Mouse (Mus musculus): ENCODE results near the gene Mutyh.

DNA sequence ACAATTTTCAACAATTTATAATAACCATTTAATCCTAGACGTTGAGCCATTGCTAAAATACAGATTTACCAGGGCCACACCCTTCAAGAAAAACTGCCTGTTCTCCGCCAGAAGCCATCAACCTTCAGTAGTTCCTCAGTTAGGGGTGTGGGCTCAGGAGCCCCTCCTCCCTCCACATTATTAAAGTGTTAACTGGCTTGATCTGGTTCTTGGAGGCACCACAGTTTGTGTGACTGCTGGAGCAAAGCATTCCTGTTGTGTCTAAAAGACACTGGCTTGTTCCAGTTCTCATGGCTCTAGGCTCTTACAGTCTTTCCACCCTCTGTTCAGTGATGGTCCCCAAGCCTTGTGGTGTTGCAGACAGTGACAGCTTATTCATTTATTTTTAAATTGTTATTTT, 27.0 kb upstream of the Mutyh start:
- TF ChIP-seq RAD21 (IDR thresholded peaks at IDR 0.05; ENCODE audit: low read depth, low read length): no peak
- TF ChIP-seq TAL1 (IDR thresholded peaks at IDR 0.05; ENCODE audit: low read length): no peak
- no peak for TF ChIP-seq RCOR1 (IDR thresholded peaks at IDR 0.05; ENCODE audit: low read depth, low read length)
- TF ChIP-seq CTCF (IDR thresholded peaks at IDR 0.05 in 2 of 3, conservative IDR thresholded peaks at IDR 0.05 in 1 of 3; ENCODE audit: control insufficient read depth in 1 of 3, insufficient read depth in 1 of 3, low read depth in 2 of 3, low read length in 3 of 3, poor library complexity in 1 of 3, severe bottlenecking in 1 of 3): no peak
- TF ChIP-seq POLR2AphosphoS2 (IDR thresholded peaks at IDR 0.05; ENCODE audit: low read length): no peak
- no peak for TF ChIP-seq HCFC1 (IDR thresholded peaks at IDR 0.05; ENCODE audit: low read depth, low read length)
- no peak for TF ChIP-seq ZKSCAN1 (IDR thresholded peaks at IDR 0.05; ENCODE audit: low read depth, low read length)
- TF ChIP-seq MYC (IDR thresholded peaks at IDR 0.05; ENCODE audit: low read depth, low read length): no peak
- no peak for TF ChIP-seq POLR2A (IDR thresholded peaks at IDR 0.05; ENCODE audit: control insufficient read depth in 1 of 2, insufficient read depth in 1 of 2, low read depth in 1 of 2, low read length in 2 of 2, poor library complexity in 1 of 2)

Data from MEL (cell line).